Mouse (Mus musculus): ENCODE results near the gene Vps8. TPM values are rescaled to one million over a fixed set of nuclear protein-coding genes. Genes with fewer than 3 reads are reported as not detected.

Vps8 gene
- polyA plus RNA-seq, 1 experiment from 2014 or later = 28.8 TPM

DNA sequence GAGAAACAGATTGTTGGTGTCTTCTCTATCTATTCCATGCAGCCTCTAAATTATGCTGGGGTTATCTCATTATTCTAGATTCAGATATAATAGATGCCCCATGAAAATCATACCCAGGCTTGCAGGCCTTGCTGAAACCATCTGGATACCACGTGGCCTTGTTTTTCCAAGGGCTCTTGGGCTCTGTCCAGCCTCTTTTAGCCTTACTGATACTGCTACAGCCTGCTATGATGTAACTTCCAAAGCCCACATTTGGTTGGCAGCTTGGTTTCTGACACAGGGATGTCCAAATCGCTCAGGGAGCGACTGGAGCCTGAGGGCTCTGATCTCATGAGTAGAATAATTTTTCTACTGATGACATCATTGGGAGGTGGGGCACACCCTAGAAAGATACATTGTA, 223.0 kb downstream of the Vps8 start:
- H3K4me3 ChIP-seq (replicated peaks; ENCODE audit: low read depth, low read length) = no peak overlapping the region
- H3K9ac ChIP-seq (ENCODE audit: low read depth, low read length) = no peak overlapping the region
- no peaks in the 10 kb centered on the region for H3K9me3 ChIP-seq (replicated peaks; ENCODE audit: low read length)
- H3K36me3 ChIP-seq (ENCODE audit: insufficient read depth, low read length) = no peaks in the 10 kb centered on the region
- H3K4me2 ChIP-seq (ENCODE audit: low read length) = no peak overlapping the region
- DNase-seq (ENCODE audit: low spot score) (no peak), ATAC-seq (replicated peaks; ENCODE audit: low FRiP score, low read depth) (no peak)
- peaks cover 3% of the 10 kb centered on the region; the same call in 1 of the 2 replicates for H3K4me1 ChIP-seq (replicated peaks; ENCODE audit: insufficient read depth, low read length)
- no peaks in the 10 kb centered on the region for H3K27me3 ChIP-seq (ENCODE audit: insufficient read depth, low read length)
- no peak for TF ChIP-seq CTCF (IDR thresholded peaks at IDR 0.05; ENCODE audit: low read depth)
- H3K27ac ChIP-seq = no peak overlapping the region
- WGBS = 76% methylated on average over 3 of the region's 3 CpGs

- Histone ChIP-seq H3K27ac (no peak overlapping the region), H3K27me3 (ENCODE audit: insufficient read depth, low read length) (no peaks in the 10 kb centered on the region), H3K9me3 (replicated peaks; ENCODE audit: low read length) (no peaks in the 10 kb centered on the region), H3K4me2 (ENCODE audit: low read length) (no peak overlapping the region), H3K36me3 (ENCODE audit: insufficient read depth, low read length) (no peaks in the 10 kb centered on the region), H3K9ac (ENCODE audit: low read depth, low read length) (no peak overlapping the region), H3K4me1 (replicated peaks; ENCODE audit: insufficient read depth, low read length) (no peaks in the 10 kb centered on the region; the same call in 1 of the 2 replicates), H3K4me3 (replicated peaks; ENCODE audit: low read depth, low read length) (no peak overlapping the region)
- no peak for ATAC-seq (replicated peaks; ENCODE audit: low FRiP score, low read depth)
- DNase-seq (ENCODE audit: low spot score) = no peak
- no peak for TF ChIP-seq CTCF (IDR thresholded peaks at IDR 0.05; ENCODE audit: low read depth)
- WGBS = 85% methylated on average over 3 of the region's 3 CpGs
Observed at GRCm38 (mm10) chr16:21646496-21646895, 223.6 kb downstream of the Vps8 start.

GRCm38 (mm10) chr16:21648800-21649199, 225.9 kb downstream of the Vps8 start:
- H3K9ac ChIP-seq (ENCODE audit: low read depth, low read length) = no peak overlapping the region
- ATAC-seq (replicated peaks; ENCODE audit: low FRiP score, low read depth) (no peak), DNase-seq (ENCODE audit: low spot score) (no peak)
- H3K4me1 ChIP-seq (replicated peaks; ENCODE audit: insufficient read depth, low read length) = no peaks in the 10 kb centered on the region
- no peaks in the 10 kb centered on the region; the same call in 1 of the 2 replicates for H3K36me3 ChIP-seq (ENCODE audit: insufficient read depth, low read length)
- H3K4me3 ChIP-seq (replicated peaks; ENCODE audit: low read depth, low read length) = no peak overlapping the region
- H3K9me3 ChIP-seq (replicated peaks; ENCODE audit: low read length) = no peaks in the 10 kb centered on the region
- H3K4me2 ChIP-seq (ENCODE audit: low read length) = no peak overlapping the region
- 85% methylated on average over 4 of the region's 4 CpGs for WGBS
- H3K27me3 ChIP-seq (ENCODE audit: insufficient read depth, low read length) = no peaks in the 10 kb centered on the region
- H3K27ac ChIP-seq = no peak overlapping the region
- TF ChIP-seq CTCF (IDR thresholded peaks at IDR 0.05; ENCODE audit: low read depth) = no peak

DNA sequence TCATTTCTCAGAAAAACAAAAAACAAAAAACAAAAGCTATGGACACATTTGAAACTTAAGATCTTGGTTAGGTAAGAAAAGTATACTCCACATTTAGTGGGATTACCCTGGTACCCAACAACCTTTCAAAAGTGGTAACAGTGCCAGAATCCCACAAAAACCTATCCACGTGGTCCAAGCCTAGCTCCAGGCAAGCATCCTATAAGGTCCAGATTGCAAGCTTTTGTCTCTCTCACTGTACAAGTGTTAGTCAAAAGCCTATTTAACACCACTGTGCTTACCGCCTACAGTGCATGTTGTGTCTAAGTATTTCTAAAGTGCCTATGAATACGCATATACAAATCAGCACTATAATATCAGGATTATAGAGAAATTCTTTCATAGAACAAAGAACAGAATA, 227.4 kb downstream of the Vps8 start:
- Histone ChIP-seq H3K9me3 (replicated peaks; ENCODE audit: low read length) (no peaks in the 10 kb centered on the region), H3K4me2 (ENCODE audit: low read length) (no peak overlapping the region), H3K4me3 (replicated peaks; ENCODE audit: low read depth, low read length) (no peak overlapping the region), H3K27me3 (ENCODE audit: insufficient read depth, low read length) (no peaks in the 10 kb centered on the region), H3K4me1 (replicated peaks; ENCODE audit: insufficient read depth, low read length) (no peaks in the 10 kb centered on the region), H3K36me3 (ENCODE audit: insufficient read depth, low read length) (no peaks in the 10 kb centered on the region; the same call in 1 of the 2 replicates), H3K27ac (no peak overlapping the region), H3K9ac (ENCODE audit: low read depth, low read length) (no peak overlapping the region)
- TF ChIP-seq CTCF (IDR thresholded peaks at IDR 0.05; ENCODE audit: low read depth) = no peak
- WGBS = 90% methylated on average over 3 of the region's 3 CpGs
- DNase-seq (ENCODE audit: low spot score) = no peak
- ATAC-seq (replicated peaks; ENCODE audit: low FRiP score, low read depth) = no peak

GRCm38 (mm10) chr16:21651161-21651560, 228.2 kb downstream of the Vps8 start:
- no peak overlapping the region for H3K4me2 ChIP-seq (ENCODE audit: low read length)
- H3K36me3 ChIP-seq (ENCODE audit: insufficient read depth, low read length) = no peaks in the 10 kb centered on the region; the same call in 1 of the 2 replicates
- no peak overlapping the region for H3K27ac ChIP-seq
- no peak overlapping the region for H3K9ac ChIP-seq (ENCODE audit: low read depth, low read length)
- H3K4me3 ChIP-seq (replicated peaks; ENCODE audit: low read depth, low read length) = no peak overlapping the region
- no peaks in the 10 kb centered on the region for H3K9me3 ChIP-seq (replicated peaks; ENCODE audit: low read length)
- DNase-seq (ENCODE audit: low spot score) (no peak), ATAC-seq (replicated peaks; ENCODE audit: low FRiP score, low read depth) (no peak)
- no peak for TF ChIP-seq CTCF (IDR thresholded peaks at IDR 0.05; ENCODE audit: low read depth)
- H3K27me3 ChIP-seq (ENCODE audit: insufficient read depth, low read length) = no peaks in the 10 kb centered on the region
- no peaks in the 10 kb centered on the region for H3K4me1 ChIP-seq (replicated peaks; ENCODE audit: insufficient read depth, low read length)
- 89% methylated on average over 4 of the region's 4 CpGs for WGBS

- H3K27ac ChIP-seq = no peak overlapping the region
- no peaks in the 10 kb centered on the region for H3K9me3 ChIP-seq (replicated peaks; ENCODE audit: low read length)
- H3K36me3 ChIP-seq (ENCODE audit: insufficient read depth, low read length) = no peaks in the 10 kb centered on the region; the same call in 1 of the 2 replicates
- no peaks in the 10 kb centered on the region for H3K4me1 ChIP-seq (replicated peaks; ENCODE audit: insufficient read depth, low read length)
- no peak overlapping the region for H3K9ac ChIP-seq (ENCODE audit: low read depth, low read length)
- no peaks in the 10 kb centered on the region for H3K27me3 ChIP-seq (ENCODE audit: insufficient read depth, low read length)
- no peak for DNase-seq (ENCODE audit: low spot score)
- H3K4me2 ChIP-seq (ENCODE audit: low read length) = no peak overlapping the region
- no peak overlapping the region for H3K4me3 ChIP-seq (replicated peaks; ENCODE audit: low read depth, low read length)
- TF ChIP-seq CTCF (IDR thresholded peaks at IDR 0.05; ENCODE audit: low read depth) = no peak
- WGBS = 81% methylated on average over 15 of the region's 15 CpGs
- no peak for ATAC-seq (replicated peaks; ENCODE audit: low FRiP score, low read depth)
Observed at GRCm38 (mm10) chr16:21653151-21653550, 230.2 kb downstream of the Vps8 start.

DNA sequence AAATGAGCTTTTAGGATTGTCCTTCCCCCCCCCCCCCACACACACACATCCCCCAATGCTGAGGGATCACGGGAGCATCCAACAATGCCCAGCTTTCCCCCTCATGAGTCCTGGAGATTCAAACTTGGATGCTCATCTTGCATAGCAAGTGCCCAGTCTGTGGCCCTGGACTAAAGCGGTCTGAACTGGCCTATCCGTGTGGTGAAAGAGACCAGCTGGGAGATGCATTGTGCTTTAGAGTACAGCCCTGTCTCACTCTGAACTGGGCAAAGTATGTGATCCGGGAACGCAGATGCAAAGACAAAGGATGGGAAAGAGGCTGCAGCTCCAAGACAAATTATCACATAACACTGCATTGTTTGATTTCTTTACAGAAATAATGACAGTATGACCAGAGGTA, 231.5 kb downstream of the Vps8 start:
- no peaks in the 10 kb centered on the region for H3K4me1 ChIP-seq (replicated peaks; ENCODE audit: insufficient read depth, low read length)
- no peaks in the 10 kb centered on the region for H3K9me3 ChIP-seq (replicated peaks; ENCODE audit: low read length)
- no peaks in the 10 kb centered on the region; the same call in 1 of the 2 replicates for H3K36me3 ChIP-seq (ENCODE audit: insufficient read depth, low read length)
- no peak overlapping the region for H3K4me2 ChIP-seq (ENCODE audit: low read length)
- no peaks in the 10 kb centered on the region for H3K27me3 ChIP-seq (ENCODE audit: insufficient read depth, low read length)
- no peak overlapping the region for H3K27ac ChIP-seq
- no peak overlapping the region for H3K4me3 ChIP-seq (replicated peaks; ENCODE audit: low read depth, low read length)
- H3K9ac ChIP-seq (ENCODE audit: low read depth, low read length) = no peak overlapping the region
- no peak for DNase-seq (ENCODE audit: low spot score)
- no peak for ATAC-seq (replicated peaks; ENCODE audit: low FRiP score, low read depth)
- 84% methylated on average over 5 of the region's 5 CpGs for WGBS
- no peak for TF ChIP-seq CTCF (IDR thresholded peaks at IDR 0.05; ENCODE audit: low read depth)

Measured in kidney, postnatal 0 days (tissue).